In the genomic region with DNA sequence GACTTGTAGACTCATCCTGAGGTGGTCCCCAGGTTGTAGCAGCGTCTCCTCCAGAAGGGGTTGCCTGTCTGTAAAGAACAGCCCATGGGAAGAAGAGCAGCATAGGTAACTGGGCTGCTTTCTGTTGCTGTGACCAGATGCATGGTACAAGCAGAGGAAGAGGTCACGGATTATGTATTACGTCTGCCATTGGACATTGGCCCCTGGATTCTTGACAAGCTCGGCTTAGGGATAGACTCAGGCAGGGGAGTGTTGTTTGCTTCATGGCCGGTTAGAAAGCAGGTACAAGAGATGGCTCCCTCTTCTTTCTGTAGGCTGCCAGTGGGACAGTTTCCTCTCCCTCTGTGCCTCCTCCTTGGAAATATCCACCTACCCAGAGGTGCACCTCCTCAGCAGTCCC, we compare ENCODE assay signal across 18 mouse cellular contexts.
A peak's percentile ranks its signal among the peaks of the same experiment; 100 is the strongest.
DNase-seq lines count a peak whose midpoint lies in the region; ATAC-seq lines count a peak whose summit lies in the region.
"Had no signal": no experiment of that assay in that cellular context is flagged by ENCODE, and none has a peak within 500 bp of the region (broad histone marks: within the 10 kb centered on the region; RNA-seq: fewer than 3 reads in every experiment).

No protein-coding gene starts in this region.

- no peak overlapping the region for H3K9ac ChIP-seq in kidney, embryonic 15.5 days
- no peak overlapping the region for H3K9ac ChIP-seq in intestine, embryonic 16.5 days (ENCODE audit: low read depth, low read length)
- H3K9ac ChIP-seq in limb, embryonic 12.5 days (replicated peaks) = no peak overlapping the region
- H3K9ac ChIP-seq: embryonic facial prominence, embryonic 15.5 days; forebrain, embryonic 13.5 days; hindbrain, embryonic 14.5 days; liver, embryonic 13.5 days; neural tube, embryonic 13.5 days had no signal

- peak; percentile 19 for DNase-seq in cerebellum, adult 11-12 months
- no peak for DNase-seq in cerebellum, postnatal 36 days
- DNase-seq in kidney, adult 18-20 months = peak; percentile 72
- no peak for DNase-seq in right cerebral cortex, adult 18-20 months
- DNase-seq in B cell, adult 2 months = no peak
- DNase-seq: cerebellum, postnatal 10 days; embryo, embryonic 11 days; liver, embryonic 13.5 days; lung, postnatal 10 days had no signal

- no peak overlapping the region for H3K4me3 ChIP-seq in kidney, embryonic 15.5 days (replicated peaks)
- no peak overlapping the region for H3K4me3 ChIP-seq in intestine, embryonic 16.5 days (ENCODE audit: low read length)
- no peak overlapping the region for H3K4me3 ChIP-seq in limb, embryonic 12.5 days (replicated peaks)
- H3K4me3 ChIP-seq: embryonic facial prominence, embryonic 15.5 days; forebrain, embryonic 13.5 days; liver, embryonic 13.5 days; megakaryocyte, embryonic 14.5 days; neural tube, embryonic 13.5 days had no signal

- no peak overlapping the region for H3K4me2 ChIP-seq in kidney, embryonic 15.5 days
- H3K4me2 ChIP-seq in intestine, embryonic 16.5 days (ENCODE audit: low read depth, low read length) = no peak overlapping the region
- H3K4me2 ChIP-seq in limb, embryonic 12.5 days = no peak overlapping the region
- H3K4me2 ChIP-seq: embryonic facial prominence, embryonic 15.5 days; forebrain, embryonic 13.5 days; hindbrain, embryonic 14.5 days; liver, embryonic 13.5 days; neural tube, embryonic 13.5 days had no signal

- no peaks in the 10 kb centered on the region for H3K36me3 ChIP-seq in kidney, embryonic 15.5 days
- no peaks in the 10 kb centered on the region for H3K36me3 ChIP-seq in intestine, embryonic 16.5 days (ENCODE audit: control insufficient read depth, insufficient read depth, low read length)
- H3K36me3 ChIP-seq in limb, embryonic 12.5 days = peaks cover 26% of the 10 kb centered on the region; the same call in 1 of the 2 replicates
- H3K36me3 ChIP-seq: embryonic facial prominence, embryonic 15.5 days; liver, embryonic 13.5 days; neural tube, embryonic 13.5 days had no signal

- H3K9me3 ChIP-seq in kidney, embryonic 15.5 days (replicated peaks) = no peaks in the 10 kb centered on the region
- no peaks in the 10 kb centered on the region for H3K9me3 ChIP-seq in intestine, embryonic 16.5 days (ENCODE audit: control insufficient read depth, low read length)
- H3K9me3 ChIP-seq in limb, embryonic 12.5 days = no peaks in the 10 kb centered on the region
- H3K9me3 ChIP-seq: embryonic facial prominence, embryonic 15.5 days; forebrain, embryonic 13.5 days; liver, embryonic 13.5 days; megakaryocyte, embryonic 14.5 days; neural tube, embryonic 13.5 days had no signal

- no peak overlapping the region for H3K27ac ChIP-seq in kidney, embryonic 15.5 days
- H3K27ac ChIP-seq in intestine, embryonic 16.5 days (ENCODE audit: low read length) = peak overlapping the region; percentile 87; the same call in 1 of the 2 replicates
- H3K27ac ChIP-seq in limb, embryonic 12.5 days = peak overlapping the region; percentile 14; the same call in 1 of the 2 replicates
- H3K27ac ChIP-seq: forebrain, embryonic 13.5 days; hindbrain, embryonic 14.5 days; kidney, postnatal 0 days had no signal

- H3K4me1 ChIP-seq in kidney, embryonic 15.5 days = peaks cover 80% of the 10 kb centered on the region
- peaks cover 79% of the 10 kb centered on the region for H3K4me1 ChIP-seq in intestine, embryonic 16.5 days (ENCODE audit: control insufficient read depth, insufficient read depth, low read length)
- H3K4me1 ChIP-seq in limb, embryonic 12.5 days (replicated peaks) = peaks cover 69% of the 10 kb centered on the region

- no peak for ATAC-seq in kidney, embryonic 15.5 days (replicated peaks; ENCODE audit: low FRiP score)
- ATAC-seq in intestine, embryonic 16.5 days = no peak
- no peak for ATAC-seq in limb, embryonic 12.5 days (ENCODE audit: insufficient number of reproducible peaks, insufficient read depth, low FRiP score, low TSS enrichment, low read depth)
- ATAC-seq: forebrain, embryonic 13.5 days had no signal

- WGBS in kidney, embryonic 15.5 days = 83% methylated on average over 5 of the region's 5 CpGs
- 70% methylated on average over 5 of the region's 5 CpGs for WGBS in intestine, embryonic 16.5 days
- 89% methylated on average over 5 of the region's 5 CpGs for WGBS in limb, embryonic 12.5 days

- H3K27me3 ChIP-seq in kidney, embryonic 15.5 days = no peaks in the 10 kb centered on the region
- no peaks in the 10 kb centered on the region for H3K27me3 ChIP-seq in intestine, embryonic 16.5 days (replicated peaks; ENCODE audit: control insufficient read depth, insufficient read depth, low read length)
- no peaks in the 10 kb centered on the region for H3K27me3 ChIP-seq in limb, embryonic 12.5 days
- H3K27me3 ChIP-seq: embryonic facial prominence, embryonic 15.5 days; forebrain, embryonic 13.5 days; liver, embryonic 13.5 days; neural tube, embryonic 13.5 days had no signal

Comparison
In these comparisons a context has a peak if more than half of its experiments do, and no peak if none do; other contexts are left out.
1. DNase-seq: peak in cerebellum, adult 11-12 months (single experiment) and kidney, adult 18-20 months (single experiment); none in cerebellum, postnatal 36 days (0 of 2), right cerebral cortex, adult 18-20 months (single experiment) and B cell, adult 2 months (0 of 2).